Mouse (Mus musculus) bone marrow, adult 2 months (tissue): ENCODE results near the gene Il18bp. TPM values are rescaled to one million over a fixed set of nuclear protein-coding genes. Genes with fewer than 3 reads are reported as not detected.

ENCODE experiments used
- H3K27ac ChIP-seq: fragments of 200-500 bp; 2 replicates; pipeline ENCODE4 v1.5.1; 2012; ENCODE audit warnings: low read depth, mild to moderate bottlenecking, control low read depth, inconsistent platforms, low read length; ENCODE audit not compliant: control insufficient read depth, poor library complexity, insufficient read depth
- H3K4me1 ChIP-seq: fragments of 200-500 bp; 2 replicates; pipeline ENCODE4 v1.6.1; 2011; ENCODE audit warnings: low read length; ENCODE audit not compliant: control insufficient read depth, insufficient read depth
- H3K4me3 ChIP-seq: fragments of 200-500 bp; replicated peaks from 2 replicates; pipeline ENCODE3; 2011; ENCODE audit warnings: mild to moderate bottlenecking, low read depth, low read length, control low read depth; ENCODE audit not compliant: control insufficient read depth
- CTCF ChIP-seq: fragments of 200-500 bp; IDR thresholded peaks from 2 replicates; pipeline ENCODE4 v1.5.1; 2011; ENCODE audit warnings: low read length, control low read depth; ENCODE audit not compliant: control insufficient read depth, insufficient read depth
- POLR2A ChIP-seq: fragments of 200-500 bp; IDR thresholded peaks from 2 replicates; pipeline ENCODE4 v1.6.1; 2011; ENCODE audit warnings: low read depth, mild to moderate bottlenecking, control low read depth, low read length, borderline replicate concordance; ENCODE audit not compliant: control insufficient read depth
- WGBS: fragments of 180-500 bp; shearing (Covaris S2); methylation state at CpG from one replicate; pipeline ENCODE4 v1.1.7; 2018; 5-methylcytosine and 5-hydroxymethylcytosine counted together
- polyA plus RNA-seq: library from polyadenylated mRNA; stranded (reverse); fragments of >200 nt; gene quantifications from 2 replicates; pipeline ENCODE4 v1.2.4, GENCODE M21; 2011; ENCODE audit warnings: low replicate concordance; ENCODE audit not compliant: missing spikeins, insufficient read depth, insufficient read length

Il18bp gene
- polyA plus RNA-seq, 1 experiment, result 17.6 TPM

- peak; percentile 96 for TF ChIP-seq CTCF
- TF ChIP-seq POLR2A, result no peak
- 71% methylated on average over 14 of the region's 14 CpGs for WGBS
Measured at GRCm38 (mm10) chr7:101998194-101998927, 20.1 kb downstream of the Il18bp start.

GRCm38 (mm10) chr7:101994241-101994640 lies 24.2 kb downstream of the Il18bp start:
- WGBS, result 61% methylated on average over 3 of the region's 3 CpGs
- H3K27ac ChIP-seq, result no peak overlapping the region
- H3K4me1 ChIP-seq, result no peaks in the 10 kb centered on the region
- H3K4me3 ChIP-seq, result no peak overlapping the region
- TF ChIP-seq CTCF (no peak), POLR2A (no peak)

More at GRCm38 (mm10) chr7:101998194-101998927, 20.1 kb downstream of the Il18bp start:
- Histone ChIP-seq H3K4me3 (no peak overlapping the region), H3K27ac (no peak overlapping the region), H3K4me1 (no peaks in the 10 kb centered on the region)

- TF ChIP-seq CTCF (no peak), POLR2A (no peak)
- Histone ChIP-seq H3K4me3 (no peak overlapping the region), H3K27ac (no peak overlapping the region), H3K4me1 (no peaks in the 10 kb centered on the region)
- 94% methylated on average over 3 of the region's 3 CpGs for WGBS
Measured at GRCm38 (mm10) chr7:101985081-101985480, 33.4 kb downstream of the Il18bp start.

- Histone ChIP-seq H3K4me3 (no peak overlapping the region), H3K27ac (no peak overlapping the region), H3K4me1 (no peaks in the 10 kb centered on the region)
- WGBS, result 76% methylated on average over 1 of the region's 1 CpGs
- TF ChIP-seq POLR2A (no peak), CTCF (no peak)
Measured at GRCm38 (mm10) chr7:101982735-101983134, 35.8 kb downstream of the Il18bp start.

- TF ChIP-seq CTCF, result no peak
- no peak for TF ChIP-seq POLR2A
- H3K27ac ChIP-seq, result no peak overlapping the region
- no peaks in the 10 kb centered on the region; the same call in 1 of the 2 replicates for H3K4me1 ChIP-seq
- H3K4me3 ChIP-seq, result no peak overlapping the region
- WGBS, result 38% methylated on average over 2 of the region's 2 CpGs
Measured at GRCm38 (mm10) chr7:101974505-101974904, 44.0 kb downstream of the Il18bp start.

GRCm38 (mm10) chr7:101973730-101974129 lies 44.8 kb downstream of the Il18bp start:
- Histone ChIP-seq H3K4me1 (no peaks in the 10 kb centered on the region; the same call in 1 of the 2 replicates), H3K4me3 (no peak overlapping the region), H3K27ac (no peak overlapping the region)
- TF ChIP-seq POLR2A (no peak), CTCF (no peak)
- whole genome bisulfite sequencing, result 35% methylated on average over 3 of the region's 3 CpGs

GRCm38 (mm10) chr7:101971721-101972120 lies 46.8 kb downstream of the Il18bp start:
- 30% methylated on average over 2 of the region's 2 CpGs for WGBS
- TF ChIP-seq CTCF (no peak), POLR2A (no peak)
- no peak overlapping the region for H3K27ac ChIP-seq
- no peak overlapping the region for H3K4me3 ChIP-seq
- H3K4me1 ChIP-seq, result no peaks in the 10 kb centered on the region; the same call in 1 of the 2 replicates

GRCm38 (mm10) chr7:101970821-101971461 lies 47.5 kb downstream of the Il18bp start:
- WGBS, result 1% methylated on average over 19 of the region's 19 CpGs
- H3K4me3 ChIP-seq, result peak overlapping the region; percentile 93
- peak overlapping the region; percentile 98 for H3K27ac ChIP-seq
- H3K4me1 ChIP-seq, result no peaks in the 10 kb centered on the region; the same call in 1 of the 2 replicates
- TF ChIP-seq POLR2A, result no peak
- no peak for TF ChIP-seq CTCF
